Mouse (Mus musculus): Measurements from ENCODE around the gene Smurf1. TPM values are rescaled to one million over a fixed set of nuclear protein-coding genes. Genes with fewer than 3 reads are reported as not detected.

Smurf1 gene
- polyA plus RNA-seq (2015; fragmentation: Nextera tagmentation; extraction: Ambion mirVana), result 33.9 and 36.0 TPM in 2 replicates

GRCm38 (mm10) chr5:144965639-144966351 lies at the start of gene Smurf1:
TSS of gene Smurf1 (minus strand) at chr5:144965847.
- ATAC-seq (ENCODE audit: low FRiP score, low read depth), result peak; percentile 72
- WGBS, result under 1% methylated on average over 54 of the region's 89 CpGs
- peaks cover 43% of the 10 kb centered on the region for H3K4me1 ChIP-seq (replicated peaks)
- no peaks in the 10 kb centered on the region for H3K36me3 ChIP-seq
- H3K4me3 ChIP-seq, result peak within 1 kb of the TSS; percentile 98
- H3K4me2 ChIP-seq, result peak within 1 kb of the TSS; percentile 80
- H3K27me3 ChIP-seq, result peaks cover 4% of the 10 kb centered on the region; the same call in 1 of the 2 replicates
- H3K9me3 ChIP-seq, result no peaks in the 10 kb centered on the region
- H3K27ac ChIP-seq (replicated peaks), result peak within 1 kb of the TSS; percentile 91
- H3K9ac ChIP-seq, result peak within 1 kb of the TSS; percentile 97

- H3K9me3 ChIP-seq, result no peaks in the 10 kb centered on the region
- no peaks in the 10 kb centered on the region for H3K4me1 ChIP-seq (replicated peaks)
- no peak overlapping the region for H3K27ac ChIP-seq (replicated peaks)
- no peak for ATAC-seq (ENCODE audit: low FRiP score, low read depth)
- no peak overlapping the region for H3K4me3 ChIP-seq
- no peak overlapping the region for H3K9ac ChIP-seq
- H3K36me3 ChIP-seq, result no peaks in the 10 kb centered on the region
- WGBS, result 89% methylated on average over 1 of the region's 1 CpGs
- no peak overlapping the region for H3K4me2 ChIP-seq
- H3K27me3 ChIP-seq, result no peaks in the 10 kb centered on the region
Measured at GRCm38 (mm10) chr5:145014278-145014677, 48.6 kb upstream of the Smurf1 start.

GRCm38 (mm10) chr5:145008878-145009659 lies 43.4 kb upstream of the Smurf1 start:
- H3K36me3 ChIP-seq, result no peaks in the 10 kb centered on the region

GRCm38 (mm10) chr5:145005596-145005995 lies 39.9 kb upstream of the Smurf1 start:
- ATAC-seq (ENCODE audit: low FRiP score, low read depth), result no peak
- H3K4me2 ChIP-seq, result no peak overlapping the region
- H3K9me3 ChIP-seq, result no peaks in the 10 kb centered on the region
- H3K9ac ChIP-seq, result no peak overlapping the region
- H3K27ac ChIP-seq (replicated peaks), result no peak overlapping the region
- no peaks in the 10 kb centered on the region for H3K27me3 ChIP-seq
- no peak overlapping the region for H3K4me3 ChIP-seq
- H3K36me3 ChIP-seq, result no peaks in the 10 kb centered on the region
- H3K4me1 ChIP-seq (replicated peaks), result no peaks in the 10 kb centered on the region
- WGBS, result 80% methylated on average over 6 of the region's 6 CpGs

More at GRCm38 (mm10) chr5:145008878-145009659, 43.4 kb upstream of the Smurf1 start:
- H3K4me1 ChIP-seq (replicated peaks), result no peaks in the 10 kb centered on the region
- no peak overlapping the region for H3K4me3 ChIP-seq
- H3K4me2 ChIP-seq, result no peak overlapping the region
- H3K9ac ChIP-seq, result no peak overlapping the region
- WGBS, result 93% methylated on average over 15 of the region's 15 CpGs
- H3K27me3 ChIP-seq, result no peaks in the 10 kb centered on the region
- H3K9me3 ChIP-seq, result no peaks in the 10 kb centered on the region
- no peak for ATAC-seq (ENCODE audit: low FRiP score, low read depth)
- H3K27ac ChIP-seq (replicated peaks), result no peak overlapping the region

GRCm38 (mm10) chr5:145004495-145004894 lies 38.8 kb upstream of the Smurf1 start:
- WGBS, result 83% methylated on average over 9 of the region's 9 CpGs
- no peak for ATAC-seq (ENCODE audit: low FRiP score, low read depth)
- no peaks in the 10 kb centered on the region for H3K27me3 ChIP-seq

GRCm38 (mm10) chr5:145003362-145003761 lies 37.7 kb upstream of the Smurf1 start:
- no peak overlapping the region for H3K4me2 ChIP-seq
- H3K27ac ChIP-seq (replicated peaks), result no peak overlapping the region
- H3K4me3 ChIP-seq, result no peak overlapping the region
- no peaks in the 10 kb centered on the region for H3K9me3 ChIP-seq
- no peaks in the 10 kb centered on the region for H3K27me3 ChIP-seq
- 81% methylated on average over 3 of the region's 3 CpGs for WGBS
- no peak for ATAC-seq (ENCODE audit: low FRiP score, low read depth)
- H3K4me1 ChIP-seq (replicated peaks), result no peaks in the 10 kb centered on the region
- no peaks in the 10 kb centered on the region for H3K36me3 ChIP-seq
- H3K9ac ChIP-seq, result no peak overlapping the region

More at GRCm38 (mm10) chr5:145004495-145004894, 38.8 kb upstream of the Smurf1 start:
- no peaks in the 10 kb centered on the region for H3K9me3 ChIP-seq
- H3K4me3 ChIP-seq, result no peak overlapping the region
- no peaks in the 10 kb centered on the region for H3K4me1 ChIP-seq (replicated peaks)
- H3K4me2 ChIP-seq, result no peak overlapping the region
- no peak overlapping the region for H3K27ac ChIP-seq (replicated peaks)
- no peak overlapping the region for H3K9ac ChIP-seq
- H3K36me3 ChIP-seq, result no peaks in the 10 kb centered on the region

GRCm38 (mm10) chr5:144998491-144998890 lies 32.8 kb upstream of the Smurf1 start:
- H3K9ac ChIP-seq, result no peak overlapping the region
- no peak overlapping the region for H3K4me3 ChIP-seq
- no peaks in the 10 kb centered on the region for H3K4me1 ChIP-seq (replicated peaks)
- ATAC-seq (ENCODE audit: low FRiP score, low read depth), result no peak
- H3K27me3 ChIP-seq, result no peaks in the 10 kb centered on the region
- no peak overlapping the region for H3K27ac ChIP-seq (replicated peaks)
- H3K36me3 ChIP-seq, result no peaks in the 10 kb centered on the region
- WGBS, result 32% methylated on average over 2 of the region's 2 CpGs
- H3K9me3 ChIP-seq, result no peaks in the 10 kb centered on the region
- H3K4me2 ChIP-seq, result no peak overlapping the region

- no peak overlapping the region for H3K4me3 ChIP-seq
- H3K4me2 ChIP-seq, result no peak overlapping the region
- WGBS, result 74% methylated on average over 5 of the region's 5 CpGs
- no peaks in the 10 kb centered on the region for H3K4me1 ChIP-seq (replicated peaks)
- H3K9ac ChIP-seq, result no peak overlapping the region
- no peaks in the 10 kb centered on the region for H3K27me3 ChIP-seq
- H3K27ac ChIP-seq (replicated peaks), result no peak overlapping the region
- no peaks in the 10 kb centered on the region for H3K9me3 ChIP-seq
- ATAC-seq (ENCODE audit: low FRiP score, low read depth), result no peak
- H3K36me3 ChIP-seq, result no peaks in the 10 kb centered on the region
Measured at GRCm38 (mm10) chr5:144990481-144990880, 24.8 kb upstream of the Smurf1 start.

- WGBS, result 46% methylated on average over 2 of the region's 2 CpGs
- no peak for ATAC-seq (ENCODE audit: low FRiP score, low read depth)
- H3K36me3 ChIP-seq, result no peaks in the 10 kb centered on the region
Measured at GRCm38 (mm10) chr5:144990051-144990450, 24.4 kb upstream of the Smurf1 start.

GRCm38 (mm10) chr5:144989061-144989405 lies 23.4 kb upstream of the Smurf1 start:
- H3K36me3 ChIP-seq, result no peaks in the 10 kb centered on the region
- no peaks in the 10 kb centered on the region for H3K4me1 ChIP-seq (replicated peaks)
- H3K27me3 ChIP-seq, result no peaks in the 10 kb centered on the region
- 90% methylated on average over 4 of the region's 4 CpGs for WGBS
- no peak overlapping the region for H3K4me2 ChIP-seq
- H3K27ac ChIP-seq (replicated peaks), result no peak overlapping the region
- H3K4me3 ChIP-seq, result no peak overlapping the region
- no peaks in the 10 kb centered on the region for H3K9me3 ChIP-seq
- H3K9ac ChIP-seq, result no peak overlapping the region
- ATAC-seq (ENCODE audit: low FRiP score, low read depth), result 0 out of 2 replicates have a peak, but pooled peaks have one; percentile 15

More at GRCm38 (mm10) chr5:144990051-144990450, 24.4 kb upstream of the Smurf1 start:
- no peak overlapping the region for H3K9ac ChIP-seq
- no peaks in the 10 kb centered on the region for H3K4me1 ChIP-seq (replicated peaks)
- no peaks in the 10 kb centered on the region for H3K9me3 ChIP-seq
- no peak overlapping the region for H3K4me3 ChIP-seq
- no peak overlapping the region for H3K27ac ChIP-seq (replicated peaks)
- no peaks in the 10 kb centered on the region for H3K27me3 ChIP-seq
- H3K4me2 ChIP-seq, result no peak overlapping the region

GRCm38 (mm10) chr5:144988340-144989060 lies 22.9 kb upstream of the Smurf1 start:
- peak; percentile 56; the same call in 1 of the 2 replicates for ATAC-seq (ENCODE audit: low FRiP score, low read depth)
- no peaks in the 10 kb centered on the region for H3K4me1 ChIP-seq (replicated peaks)
- H3K4me3 ChIP-seq, result no peak overlapping the region
- no peak overlapping the region for H3K9ac ChIP-seq
- no peaks in the 10 kb centered on the region for H3K27me3 ChIP-seq
- no peak overlapping the region for H3K4me2 ChIP-seq
- H3K27ac ChIP-seq (replicated peaks), result no peak overlapping the region
- WGBS, result 56% methylated on average over 9 of the region's 9 CpGs
- H3K9me3 ChIP-seq, result no peaks in the 10 kb centered on the region
- H3K36me3 ChIP-seq, result no peaks in the 10 kb centered on the region

- Histone ChIP-seq H3K27ac (replicated peaks) (no peak overlapping the region), H3K27me3 (no peaks in the 10 kb centered on the region), H3K4me3 (no peak overlapping the region), H3K9ac (no peak overlapping the region), H3K4me1 (replicated peaks) (no peaks in the 10 kb centered on the region), H3K36me3 (no peaks in the 10 kb centered on the region), H3K4me2 (no peak overlapping the region), H3K9me3 (no peaks in the 10 kb centered on the region)
- WGBS, result 92% methylated on average over 13 of the region's 13 CpGs
- no peak for ATAC-seq (ENCODE audit: low FRiP score, low read depth)
Measured at GRCm38 (mm10) chr5:144987561-144987960, 21.9 kb upstream of the Smurf1 start.

All from hindbrain, embryonic 15.5 days (tissue).